Mouse (Mus musculus): ENCODE results near the gene Ube4a. TPM values are rescaled to one million over a fixed set of nuclear protein-coding genes. Genes with fewer than 3 reads are reported as not detected.

Ube4a gene
- polyA plus RNA-seq, 1 experiment, result 13.3 TPM

DNA sequence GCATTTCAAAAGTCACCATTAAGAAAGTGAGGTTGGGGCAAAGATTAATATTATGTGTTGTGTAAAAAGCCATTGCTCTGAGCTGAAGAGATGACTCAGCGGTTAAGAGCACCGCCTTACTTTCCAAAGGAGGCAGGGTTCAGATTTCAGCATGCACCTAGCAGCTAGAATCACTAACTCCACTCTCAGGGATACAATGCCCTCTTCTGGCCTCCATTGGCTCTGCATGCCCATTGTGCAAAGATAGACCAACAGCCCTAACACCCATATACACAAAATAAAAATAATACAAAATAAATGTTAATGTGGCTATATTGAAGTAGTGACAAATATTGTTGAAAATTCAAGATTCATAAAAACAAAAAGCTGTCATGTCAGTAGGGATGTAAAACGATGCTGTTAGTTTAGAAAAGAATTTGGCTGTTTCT, 1.4 kb upstream of the Ube4a start:
- Histone ChIP-seq H3K36me3 (ENCODE audit: control insufficient read depth, insufficient read depth) (peaks cover 3% of the 10 kb centered on the region), H3K4me2 (ENCODE audit: low read depth) (peak overlapping the region; percentile 92), H3ac (ENCODE audit: control insufficient read depth, insufficient read length) (no peak overlapping the region), H3K27me3 (ENCODE audit: control insufficient read depth, insufficient read depth, insufficient read length) (peaks cover 11% of the 10 kb centered on the region), H3K4me3 (no peak overlapping the region), H3K79me2 (ENCODE audit: control insufficient read depth, insufficient read depth) (peaks cover 20% of the 10 kb centered on the region)
- TF ChIP-seq E2F4 (IDR thresholded peaks at IDR 0.05; ENCODE audit: insufficient read depth) (no peak), USF1 (IDR thresholded peaks at IDR 0.05; ENCODE audit: low read depth) (no peak), REST (IDR thresholded peaks at IDR 0.05; ENCODE audit: insufficient read depth, insufficient read length) (no peak), POLR2A (IDR thresholded peaks at IDR 0.05; ENCODE audit: insufficient read length, low read depth) (no peak), MYOD1 (IDR thresholded peaks at IDR 0.05; ENCODE audit: control insufficient read depth in 1 of 3, insufficient read length in 2 of 3, low read depth in 2 of 3) (no peak), CEBPB (IDR thresholded peaks at IDR 0.05; ENCODE audit: insufficient read depth, poor library complexity, severe bottlenecking) (no peak), TCF12 (IDR thresholded peaks at IDR 0.05; ENCODE audit: insufficient read depth, poor library complexity, severe bottlenecking) (no peak), SRF (IDR thresholded peaks at IDR 0.05; ENCODE audit: control insufficient read depth, insufficient read length, low read depth) (no peak), MAX (IDR thresholded peaks at IDR 0.05; ENCODE audit: low read depth) (no peak), MYOG (IDR thresholded peaks at IDR 0.05; ENCODE audit: control insufficient read depth in 1 of 3, insufficient read depth in 1 of 3, insufficient read length in 2 of 3, low read depth in 2 of 3) (no peak), TCF3 (IDR thresholded peaks at IDR 0.05; ENCODE audit: insufficient read length, low read depth) (no peak), POLR2AphosphoS2 (IDR thresholded peaks at IDR 0.05; ENCODE audit: insufficient read length, low read depth) (no peak)

DNA sequence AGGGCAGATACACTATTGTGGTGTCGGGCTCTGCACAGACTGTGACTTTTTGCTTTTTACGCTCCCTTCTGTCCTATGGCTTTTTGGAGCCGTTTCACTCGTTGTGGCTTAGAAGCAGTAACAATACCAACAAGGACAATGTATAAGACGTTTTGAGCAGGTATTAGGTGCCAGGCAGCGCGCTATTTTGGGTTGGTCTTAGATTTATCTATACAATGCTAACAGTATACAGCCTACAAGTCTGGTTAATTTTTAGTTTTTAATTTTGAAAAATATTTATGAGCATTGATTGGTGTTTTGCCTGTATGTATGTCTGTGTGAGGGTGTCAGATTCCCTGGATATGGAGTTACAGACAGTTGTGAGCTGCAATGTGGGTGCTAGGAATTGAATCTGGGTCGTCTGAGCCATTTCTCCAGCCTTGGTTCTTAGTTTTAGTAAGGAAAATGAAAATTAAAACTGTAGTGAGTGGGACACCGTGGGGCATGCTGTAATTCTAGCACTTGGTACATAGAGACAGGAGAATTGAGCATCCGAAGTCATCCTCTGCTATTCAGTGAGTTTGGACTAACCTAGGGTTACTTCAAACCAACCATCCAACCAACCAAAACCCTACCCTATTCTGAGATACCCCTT, 550 bp upstream of the Ube4a start:
- Histone ChIP-seq H3K79me2 (ENCODE audit: control insufficient read depth, insufficient read depth) (peaks cover 20% of the 10 kb centered on the region), H3K27me3 (ENCODE audit: control insufficient read depth, insufficient read depth, insufficient read length) (peaks cover 10% of the 10 kb centered on the region), H3K4me3 (peak overlapping the region; percentile 88), H3K4me2 (ENCODE audit: low read depth) (peak overlapping the region; percentile 92), H3ac (ENCODE audit: control insufficient read depth, insufficient read length) (peak overlapping the region; percentile 30), H3K36me3 (ENCODE audit: control insufficient read depth, insufficient read depth) (peaks cover 3% of the 10 kb centered on the region)
- TF ChIP-seq REST (IDR thresholded peaks at IDR 0.05; ENCODE audit: insufficient read depth, insufficient read length) (no peak), MYOG (IDR thresholded peaks at IDR 0.05; ENCODE audit: control insufficient read depth in 1 of 3, insufficient read depth in 1 of 3, insufficient read length in 2 of 3, low read depth in 2 of 3) (no peak), MAX (IDR thresholded peaks at IDR 0.05; ENCODE audit: low read depth) (no peak), TCF12 (IDR thresholded peaks at IDR 0.05; ENCODE audit: insufficient read depth, poor library complexity, severe bottlenecking) (no peak), TCF3 (IDR thresholded peaks at IDR 0.05; ENCODE audit: insufficient read length, low read depth) (no peak), E2F4 (IDR thresholded peaks at IDR 0.05; ENCODE audit: insufficient read depth) (no peak)

DNA sequence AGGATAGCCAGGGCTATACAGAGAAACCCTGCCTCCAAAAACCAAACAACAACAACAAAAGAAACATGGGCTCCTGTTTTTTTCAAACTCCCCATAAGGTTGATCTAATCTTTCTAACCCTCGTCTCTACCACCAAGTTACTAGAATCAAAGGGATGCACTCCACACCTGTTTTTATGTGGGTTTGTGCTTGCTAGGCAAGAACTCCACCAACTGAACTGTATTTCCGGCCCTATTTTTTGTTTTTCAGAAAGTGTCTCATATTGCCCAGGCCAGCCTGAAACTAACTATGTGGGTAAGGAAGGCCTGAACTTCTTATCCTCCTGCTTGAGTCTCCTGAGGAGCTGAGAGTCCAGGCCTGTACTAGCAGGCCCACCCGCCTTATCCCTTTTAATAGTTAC, 11.0 kb downstream of the Ube4a start:
- no peaks in the 10 kb centered on the region for H3K79me2 ChIP-seq (ENCODE audit: control insufficient read depth, insufficient read depth)
- H3K36me3 ChIP-seq (ENCODE audit: control insufficient read depth, insufficient read depth), result peaks cover 49% of the 10 kb centered on the region
- no peak overlapping the region for H3K4me2 ChIP-seq (ENCODE audit: low read depth)
- no peak overlapping the region for H3K4me3 ChIP-seq
- TF ChIP-seq E2F4 (IDR thresholded peaks at IDR 0.05; ENCODE audit: insufficient read depth) (no peak), SRF (IDR thresholded peaks at IDR 0.05; ENCODE audit: control insufficient read depth, insufficient read length, low read depth) (no peak), MYOG (IDR thresholded peaks at IDR 0.05; ENCODE audit: control insufficient read depth in 1 of 3, insufficient read depth in 1 of 3, insufficient read length in 2 of 3, low read depth in 2 of 3) (no peak), TCF3 (IDR thresholded peaks at IDR 0.05; ENCODE audit: insufficient read length, low read depth) (no peak), MYOD1 (IDR thresholded peaks at IDR 0.05; ENCODE audit: control insufficient read depth in 1 of 3, insufficient read length in 2 of 3, low read depth in 2 of 3) (no peak), POLR2AphosphoS2 (IDR thresholded peaks at IDR 0.05; ENCODE audit: insufficient read length, low read depth) (no peak), POLR2A (IDR thresholded peaks at IDR 0.05; ENCODE audit: insufficient read length, low read depth) (no peak), USF1 (IDR thresholded peaks at IDR 0.05; ENCODE audit: low read depth) (no peak), MAX (IDR thresholded peaks at IDR 0.05; ENCODE audit: low read depth) (no peak), REST (IDR thresholded peaks at IDR 0.05; ENCODE audit: insufficient read depth, insufficient read length) (no peak), CEBPB (IDR thresholded peaks at IDR 0.05; ENCODE audit: insufficient read depth, poor library complexity, severe bottlenecking) (no peak), TCF12 (IDR thresholded peaks at IDR 0.05; ENCODE audit: insufficient read depth, poor library complexity, severe bottlenecking) (no peak)
- H3K27me3 ChIP-seq (ENCODE audit: control insufficient read depth, insufficient read depth, insufficient read length), result no peaks in the 10 kb centered on the region
- H3ac ChIP-seq (ENCODE audit: control insufficient read depth, insufficient read length), result no peak overlapping the region

DNA sequence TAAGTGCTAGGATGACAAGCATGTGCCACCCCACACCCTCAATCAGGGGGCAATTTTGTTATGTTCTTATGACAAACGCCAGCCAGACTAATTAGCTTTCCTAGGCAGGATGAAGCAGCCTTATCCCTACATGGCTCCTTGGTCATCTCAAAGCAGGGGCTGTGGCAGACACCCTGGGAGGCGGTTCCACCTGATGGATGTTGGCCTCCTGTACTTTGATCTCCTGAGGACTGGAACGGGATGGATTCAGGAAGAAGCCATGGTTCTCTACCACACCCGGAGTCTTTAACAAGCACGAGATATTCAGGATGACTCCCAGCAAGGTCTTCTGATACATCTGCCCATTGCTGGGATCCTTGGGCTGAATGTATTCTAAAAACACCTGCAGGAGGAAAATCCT, 17.6 kb downstream of the Ube4a start:
- Histone ChIP-seq H3ac (ENCODE audit: control insufficient read depth, insufficient read length) (no peak overlapping the region), H3K4me2 (ENCODE audit: low read depth) (no peak overlapping the region), H3K27me3 (ENCODE audit: control insufficient read depth, insufficient read depth, insufficient read length) (no peaks in the 10 kb centered on the region), H3K4me3 (no peak overlapping the region), H3K36me3 (ENCODE audit: control insufficient read depth, insufficient read depth) (peaks cover 52% of the 10 kb centered on the region), H3K79me2 (ENCODE audit: control insufficient read depth, insufficient read depth) (no peaks in the 10 kb centered on the region)
- TF ChIP-seq E2F4 (IDR thresholded peaks at IDR 0.05; ENCODE audit: insufficient read depth), result no peak
- TF ChIP-seq MYOG (IDR thresholded peaks at IDR 0.05; ENCODE audit: control insufficient read depth in 1 of 3, insufficient read depth in 1 of 3, insufficient read length in 2 of 3, low read depth in 2 of 3), result no peak
- TF ChIP-seq CEBPB (IDR thresholded peaks at IDR 0.05; ENCODE audit: insufficient read depth, poor library complexity, severe bottlenecking), result no peak
- TF ChIP-seq REST (IDR thresholded peaks at IDR 0.05; ENCODE audit: insufficient read depth, insufficient read length), result no peak
- no peak for TF ChIP-seq MAX (IDR thresholded peaks at IDR 0.05; ENCODE audit: low read depth)
- TF ChIP-seq SRF (IDR thresholded peaks at IDR 0.05; ENCODE audit: control insufficient read depth, insufficient read length, low read depth), result no peak
- no peak for TF ChIP-seq TCF3 (IDR thresholded peaks at IDR 0.05; ENCODE audit: insufficient read length, low read depth)
- TF ChIP-seq TCF12 (IDR thresholded peaks at IDR 0.05; ENCODE audit: insufficient read depth, poor library complexity, severe bottlenecking), result no peak
- TF ChIP-seq MYOD1 (IDR thresholded peaks at IDR 0.05; ENCODE audit: control insufficient read depth in 1 of 3, insufficient read length in 2 of 3, low read depth in 2 of 3), result no peak
- TF ChIP-seq USF1 (IDR thresholded peaks at IDR 0.05; ENCODE audit: low read depth), result no peak
- TF ChIP-seq POLR2AphosphoS2 (IDR thresholded peaks at IDR 0.05; ENCODE audit: insufficient read length, low read depth), result no peak
- no peak for TF ChIP-seq POLR2A (IDR thresholded peaks at IDR 0.05; ENCODE audit: insufficient read length, low read depth)

All from myocyte (in vitro differentiated cells).